Mouse (Mus musculus) lung, postnatal 0 days (tissue): ENCODE results near the gene Eif4g3.

Source experiments
- CTCF ChIP-seq: IDR thresholded peaks from 2 replicates; pipeline ENCODE4 v1.5.1; 2016; ENCODE audit warnings: antibody characterized with exemption, mild to moderate bottlenecking
- EP300 ChIP-seq: IDR thresholded peaks from 2 replicates; pipeline ENCODE4 v1.6.1; 2016; ENCODE audit warnings: antibody characterized with exemption, mild to moderate bottlenecking, control low read depth

DNA sequence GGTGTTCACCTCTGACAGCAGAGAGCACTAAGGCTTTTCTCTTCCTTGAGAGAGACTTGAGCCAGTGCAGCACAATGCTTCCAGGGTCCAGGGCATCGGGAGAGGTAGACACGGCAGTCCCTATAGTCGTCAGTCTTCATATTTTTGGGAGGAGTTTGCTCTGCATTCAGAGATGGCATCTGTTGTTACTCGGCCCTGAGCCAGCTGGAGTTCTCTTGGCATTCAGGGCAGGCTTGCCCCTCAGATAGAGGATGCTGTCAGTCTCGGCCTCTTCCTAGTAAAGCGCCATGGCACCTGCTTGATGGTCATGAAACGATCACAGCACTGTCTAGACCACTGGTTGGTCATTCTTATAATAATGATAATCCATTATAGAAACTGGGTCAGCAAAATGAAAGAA, 131.2 kb downstream of the Eif4g3 start:
- no peak for TF ChIP-seq CTCF
- no peak for TF ChIP-seq EP300
